Mouse (Mus musculus) megakaryocyte, embryonic 14.5 days (primary cell): Measurements from ENCODE around the gene Adcy5.

Experiments
- FLI1 ChIP-seq: IDR thresholded peaks from 2 replicates; pipeline ENCODE4 v1.6.1; 2012; ENCODE audit warnings: low read length, inconsistent platforms, mixed read lengths
- GATA1 ChIP-seq: IDR thresholded peaks from 3 replicates; pipeline ENCODE4 v1.6.1; 2012; ENCODE audit warnings: mixed read lengths, low read length, inconsistent platforms, borderline replicate concordance

- no peak for TF ChIP-seq GATA1
- no peak for TF ChIP-seq FLI1
Observed at GRCm38 (mm10) chr16:35215498-35215897, 60.8 kb downstream of the Adcy5 start.
